Mouse (Mus musculus): ENCODE results near the gene Cbx3. TPM values are rescaled to one million over a fixed set of nuclear protein-coding genes. Genes with fewer than 3 reads are reported as not detected.

Cbx3 gene
- polyA plus RNA-seq, 1 experiment from 2014 or later = 791 TPM

- Histone ChIP-seq H3K36me3 (ENCODE audit: poor library complexity, severe bottlenecking) (no peaks in the 10 kb centered on the region), H3K4me2 (peak overlapping the region; percentile 55), H3K27ac (no peak overlapping the region), H3K4me3 (peak overlapping the region; percentile 33), H3K9ac (peak overlapping the region; percentile 60), H3K9me3 (replicated peaks) (no peaks in the 10 kb centered on the region), H3K4me1 (no peaks in the 10 kb centered on the region), H3K27me3 (no peaks in the 10 kb centered on the region)
- WGBS = 31% methylated on average over 18 of the region's 18 CpGs
- ATAC-seq = peak; percentile 67
These were observed 38.8 kb downstream of the Cbx3 start for GRCm38 (mm10) chr6:51508750-51509648.

GRCm38 (mm10) chr6:51510094-51510493 lies 39.9 kb downstream of the Cbx3 start:
- H3K9ac ChIP-seq = no peak overlapping the region
- H3K4me3 ChIP-seq = no peak overlapping the region
- no peaks in the 10 kb centered on the region for H3K27me3 ChIP-seq
- no peak overlapping the region for H3K27ac ChIP-seq
- no peak overlapping the region for H3K4me2 ChIP-seq
- WGBS = 33% methylated on average over 5 of the region's 5 CpGs
- ATAC-seq = no peak
- no peaks in the 10 kb centered on the region for H3K4me1 ChIP-seq
- H3K9me3 ChIP-seq (replicated peaks) = no peaks in the 10 kb centered on the region
- H3K36me3 ChIP-seq (ENCODE audit: poor library complexity, severe bottlenecking) = no peaks in the 10 kb centered on the region

- Histone ChIP-seq H3K9me3 (replicated peaks) (no peaks in the 10 kb centered on the region), H3K36me3 (ENCODE audit: poor library complexity, severe bottlenecking) (no peaks in the 10 kb centered on the region), H3K4me3 (no peak overlapping the region), H3K4me2 (no peak overlapping the region), H3K27me3 (no peaks in the 10 kb centered on the region), H3K9ac (no peak overlapping the region), H3K27ac (no peak overlapping the region), H3K4me1 (no peaks in the 10 kb centered on the region)
- WGBS = 37% methylated on average over 1 of the region's 1 CpGs
- no peak for ATAC-seq
These were observed 40.8 kb downstream of the Cbx3 start for GRCm38 (mm10) chr6:51510946-51511345.

GRCm38 (mm10) chr6:51513745-51514144 lies 43.6 kb downstream of the Cbx3 start:
- Histone ChIP-seq H3K9me3 (replicated peaks) (no peaks in the 10 kb centered on the region), H3K36me3 (ENCODE audit: poor library complexity, severe bottlenecking) (no peaks in the 10 kb centered on the region), H3K9ac (no peak overlapping the region), H3K4me2 (no peak overlapping the region), H3K27me3 (no peaks in the 10 kb centered on the region), H3K4me3 (no peak overlapping the region), H3K27ac (no peak overlapping the region), H3K4me1 (no peaks in the 10 kb centered on the region)
- 82% methylated on average over 3 of the region's 3 CpGs for WGBS
- ATAC-seq = no peak

GRCm38 (mm10) chr6:51514860-51515259 lies 44.7 kb downstream of the Cbx3 start:
- ATAC-seq = no peak
- WGBS = 94% methylated on average over 7 of the region's 7 CpGs

GRCm38 (mm10) chr6:51523310-51523709 lies 53.1 kb downstream of the Cbx3 start:
- ATAC-seq = peak; percentile 34; the same call in 1 of the 2 replicates
- WGBS = 25% methylated on average over 5 of the region's 5 CpGs
- Histone ChIP-seq H3K27me3 (no peaks in the 10 kb centered on the region), H3K9me3 (replicated peaks) (no peaks in the 10 kb centered on the region), H3K4me1 (peaks cover 10% of the 10 kb centered on the region), H3K4me2 (peak overlapping the region; percentile 75), H3K4me3 (peak overlapping the region; percentile 71), H3K27ac (no peak overlapping the region), H3K9ac (peak overlapping the region; percentile 80; the same call in 1 of the 2 replicates), H3K36me3 (ENCODE audit: poor library complexity, severe bottlenecking) (no peaks in the 10 kb centered on the region)

More at GRCm38 (mm10) chr6:51514860-51515259, 44.7 kb downstream of the Cbx3 start:
- no peak overlapping the region for H3K4me2 ChIP-seq
- H3K9me3 ChIP-seq (replicated peaks) = no peaks in the 10 kb centered on the region
- H3K36me3 ChIP-seq (ENCODE audit: poor library complexity, severe bottlenecking) = no peaks in the 10 kb centered on the region
- H3K27me3 ChIP-seq = no peaks in the 10 kb centered on the region
- H3K4me1 ChIP-seq = no peaks in the 10 kb centered on the region
- no peak overlapping the region for H3K27ac ChIP-seq
- H3K4me3 ChIP-seq = no peak overlapping the region
- no peak overlapping the region for H3K9ac ChIP-seq

- ATAC-seq = peak; percentile 77
- Histone ChIP-seq H3K4me3 (peak within 1 kb of the TSS; percentile 71), H3K9me3 (replicated peaks) (no peaks in the 10 kb centered on the region), H3K27me3 (no peaks in the 10 kb centered on the region), H3K27ac (peak within 1 kb of the TSS; percentile 72), H3K36me3 (ENCODE audit: poor library complexity, severe bottlenecking) (no peaks in the 10 kb centered on the region), H3K9ac (peak within 1 kb of the TSS; percentile 80), H3K4me1 (peaks cover 12% of the 10 kb centered on the region), H3K4me2 (peak within 1 kb of the TSS; percentile 75)
- under 1% methylated on average over 47 of the region's 47 CpGs for WGBS
These were observed 53.7 kb downstream of the Cbx3 start, which contains the start of gene Snx10 for GRCm38 (mm10) chr6:51523807-51524320. Gene Snx10, plus strand, starts transcription at chr6:51523901.

- H3K36me3 ChIP-seq (ENCODE audit: poor library complexity, severe bottlenecking) = no peaks in the 10 kb centered on the region
- peak overlapping the region; percentile 71 for H3K4me3 ChIP-seq
- no peaks in the 10 kb centered on the region for H3K9me3 ChIP-seq (replicated peaks)
- H3K4me1 ChIP-seq = peaks cover 17% of the 10 kb centered on the region
- H3K27me3 ChIP-seq = no peaks in the 10 kb centered on the region
- peak; percentile 81 for ATAC-seq
- H3K27ac ChIP-seq = peak overlapping the region; percentile 72
- WGBS = 1% methylated on average over 21 of the region's 21 CpGs
- peak overlapping the region; percentile 75 for H3K4me2 ChIP-seq
- peak overlapping the region; percentile 80 for H3K9ac ChIP-seq
These were observed 54.3 kb downstream of the Cbx3 start for GRCm38 (mm10) chr6:51524321-51524931.

GRCm38 (mm10) chr6:51525001-51525400 lies 54.8 kb downstream of the Cbx3 start:
- Histone ChIP-seq H3K36me3 (ENCODE audit: poor library complexity, severe bottlenecking) (no peaks in the 10 kb centered on the region), H3K9me3 (replicated peaks) (no peaks in the 10 kb centered on the region), H3K4me3 (peak overlapping the region; percentile 71), H3K27me3 (no peaks in the 10 kb centered on the region), H3K27ac (no peak overlapping the region), H3K9ac (peak overlapping the region; percentile 80), H3K4me2 (peak overlapping the region; percentile 75), H3K4me1 (peaks cover 23% of the 10 kb centered on the region)
- WGBS = 43% methylated on average over 5 of the region's 5 CpGs
- peak; percentile 50 for ATAC-seq

- Histone ChIP-seq H3K27ac (no peak overlapping the region), H3K36me3 (ENCODE audit: poor library complexity, severe bottlenecking) (no peaks in the 10 kb centered on the region), H3K4me1 (peaks cover 22% of the 10 kb centered on the region), H3K9ac (no peak overlapping the region), H3K4me3 (no peak overlapping the region), H3K4me2 (no peak overlapping the region), H3K9me3 (replicated peaks) (no peaks in the 10 kb centered on the region), H3K27me3 (no peaks in the 10 kb centered on the region)
- ATAC-seq = no peak
- 44% methylated on average over 7 of the region's 7 CpGs for WGBS
These were observed 59.3 kb downstream of the Cbx3 start for GRCm38 (mm10) chr6:51529457-51529856.
